Mouse (Mus musculus) erythroblast, embryonic 14.5 days (primary cell): ENCODE data around the gene Sptssb.

ENCODE experiments used
- GATA1 ChIP-seq: IDR thresholded peaks from 2 replicates; pipeline ENCODE4 v1.6.1; 2012; ENCODE audit warnings: low read length, inconsistent platforms, mixed read lengths
- TAL1 ChIP-seq: IDR thresholded peaks from 3 replicates; pipeline ENCODE4 v1.6.1; 2012; ENCODE audit warnings: low read length, inconsistent platforms, mixed read lengths

- TF ChIP-seq GATA1: no peak
- TF ChIP-seq TAL1: no peak
Observed at GRCm38 (mm10) chr3:69813005-69813695, 46.6 kb downstream of the Sptssb start.
